Mouse (Mus musculus) kidney, adult 2 months (tissue): ENCODE data around the gene Smarcd1.

Experiments used
- CTCF ChIP-seq: fragments of 200-500 bp; conservative IDR thresholded peaks from 2 replicates; pipeline ENCODE4 v1.5.1; 2011; ENCODE audit warnings: low read depth, mild to moderate bottlenecking, control low read depth, low read length, moderate library complexity, mixed read lengths; ENCODE audit not compliant: insufficient read depth, insufficient read length
- POLR2A ChIP-seq: fragments of 200-500 bp; IDR thresholded peaks from one replicate; pipeline ENCODE4 v1.6.1; 2011; ENCODE audit warnings: low read depth, low read length, control low read depth

GRCm38 (mm10) chr15:99714206-99714605 lies 12.3 kb downstream of the Smarcd1 start:
- TF ChIP-seq CTCF = no peak
- TF ChIP-seq POLR2A = no peak
